Mouse (Mus musculus) urinary bladder, postnatal 25 days (tissue): ENCODE measurements around the gene Scaf4.

ENCODE experiments used
- DNase-seq: peaks from one replicate; pipeline ENCODE4 v3.0.0; 2022; ENCODE audit warnings: low spot score

Gene Scaf4

DNA sequence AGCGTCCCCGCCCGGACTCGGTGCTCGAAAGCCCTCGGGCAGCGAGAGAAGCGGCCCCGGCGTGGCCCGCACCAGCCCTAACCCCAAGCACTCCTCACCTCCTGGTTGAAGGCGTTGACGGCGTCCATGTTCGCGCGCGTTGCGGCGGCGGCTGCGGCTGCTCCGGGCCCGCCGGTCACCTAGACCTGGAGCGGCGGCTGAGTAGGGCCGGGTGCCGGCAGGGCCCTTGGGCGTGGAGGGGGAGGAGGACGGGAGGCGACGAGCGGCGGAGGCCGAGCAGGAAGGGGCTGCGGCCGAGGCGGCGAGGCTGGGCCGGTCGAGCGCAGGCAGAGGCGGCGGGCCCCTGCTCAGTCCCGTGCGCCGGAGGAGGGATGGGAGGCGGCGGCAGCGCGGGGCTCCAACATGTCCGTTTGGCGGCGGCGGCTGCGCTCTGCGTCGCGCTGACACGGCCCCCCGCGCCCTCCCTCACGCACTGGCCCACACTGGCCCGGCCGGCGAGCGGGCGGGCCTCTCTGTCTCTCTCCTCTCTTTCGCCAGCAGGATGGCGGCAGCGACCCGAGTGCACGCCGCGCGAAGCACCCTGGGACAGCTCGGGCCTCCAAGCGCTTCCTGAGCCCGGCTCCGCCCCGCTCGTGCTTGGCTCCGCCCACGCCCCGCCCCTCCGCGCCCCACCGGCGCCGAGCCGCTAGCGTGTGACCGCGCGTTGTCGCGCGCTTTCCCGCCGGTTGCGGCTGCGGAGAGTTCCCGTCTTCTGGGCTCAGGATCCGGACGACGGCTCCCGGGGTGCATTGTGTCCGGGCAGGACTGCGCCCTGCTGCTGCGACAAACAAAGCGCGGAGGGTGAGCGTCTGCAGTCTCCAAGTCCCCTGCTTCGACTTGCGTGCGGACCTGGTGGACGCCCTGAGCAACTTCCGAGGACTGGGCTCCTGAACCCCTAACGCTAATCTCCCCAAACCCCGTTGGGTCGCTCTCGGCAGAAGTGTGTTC lies at the start of gene Scaf4:
Gene Scaf4 (minus strand): TSS at position 599 of the 987 bp plus-strand sequence.
- DNase-seq, result peak; percentile 95

DNA sequence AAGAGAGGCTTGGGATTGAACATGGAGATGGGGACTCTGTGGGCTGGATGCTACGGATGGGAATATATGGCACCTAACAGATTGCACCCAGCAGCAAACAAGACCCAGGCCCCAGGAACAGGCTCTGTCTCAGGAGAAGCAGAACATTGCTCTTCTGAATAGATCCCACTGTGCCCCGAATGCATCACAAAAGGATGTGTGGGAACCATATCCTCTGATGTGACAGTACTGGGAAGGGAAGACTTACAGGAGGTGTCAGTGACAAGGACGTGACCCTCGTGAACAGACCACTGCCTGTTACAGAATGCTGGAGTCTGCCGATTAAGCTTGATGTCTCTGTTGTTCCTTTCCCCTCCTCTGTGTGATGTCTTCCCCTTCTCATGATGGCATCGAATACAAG lies 48.2 kb upstream of the Scaf4 start:
- DNase-seq, result no peak

DNA sequence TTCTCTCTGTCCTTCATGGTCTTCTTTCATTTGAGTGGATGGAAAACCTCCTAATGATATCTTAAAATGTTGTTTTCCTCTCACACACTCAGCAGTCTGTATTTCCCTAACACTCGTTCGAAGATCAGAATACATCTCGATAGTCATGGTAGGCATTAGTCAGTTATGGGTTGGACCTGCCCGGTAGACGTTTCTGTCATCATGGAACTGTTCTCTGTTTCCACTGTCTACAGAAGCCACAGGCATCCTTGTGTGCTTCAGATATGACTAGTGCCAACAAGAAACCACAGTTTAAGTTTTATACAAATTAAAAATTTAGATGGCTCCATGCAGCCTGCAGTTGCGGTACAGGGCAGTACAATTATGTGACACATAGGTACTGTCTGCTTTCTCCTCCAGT lies 46.7 kb upstream of the Scaf4 start:
- no peak for DNase-seq

DNA sequence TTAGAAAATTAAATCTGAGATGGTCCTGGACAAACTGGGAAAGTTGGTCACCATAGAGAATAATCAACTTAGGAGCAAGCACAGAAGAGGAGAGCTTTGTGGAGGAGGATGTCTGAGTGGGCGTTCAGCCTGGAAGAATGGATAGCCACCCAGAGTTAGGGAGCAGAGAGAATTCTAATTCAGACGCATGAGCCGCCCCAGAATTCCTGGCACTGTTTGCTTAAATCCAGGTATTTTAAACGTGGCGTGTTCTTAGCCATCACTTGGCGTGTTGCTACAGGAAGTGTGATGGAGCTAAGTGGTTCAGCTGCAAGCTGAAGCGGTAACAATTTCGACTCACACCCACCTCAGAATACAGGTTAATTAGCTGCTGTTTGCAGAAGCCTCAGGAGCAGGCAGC lies 45.2 kb upstream of the Scaf4 start:
- no peak for DNase-seq

DNA sequence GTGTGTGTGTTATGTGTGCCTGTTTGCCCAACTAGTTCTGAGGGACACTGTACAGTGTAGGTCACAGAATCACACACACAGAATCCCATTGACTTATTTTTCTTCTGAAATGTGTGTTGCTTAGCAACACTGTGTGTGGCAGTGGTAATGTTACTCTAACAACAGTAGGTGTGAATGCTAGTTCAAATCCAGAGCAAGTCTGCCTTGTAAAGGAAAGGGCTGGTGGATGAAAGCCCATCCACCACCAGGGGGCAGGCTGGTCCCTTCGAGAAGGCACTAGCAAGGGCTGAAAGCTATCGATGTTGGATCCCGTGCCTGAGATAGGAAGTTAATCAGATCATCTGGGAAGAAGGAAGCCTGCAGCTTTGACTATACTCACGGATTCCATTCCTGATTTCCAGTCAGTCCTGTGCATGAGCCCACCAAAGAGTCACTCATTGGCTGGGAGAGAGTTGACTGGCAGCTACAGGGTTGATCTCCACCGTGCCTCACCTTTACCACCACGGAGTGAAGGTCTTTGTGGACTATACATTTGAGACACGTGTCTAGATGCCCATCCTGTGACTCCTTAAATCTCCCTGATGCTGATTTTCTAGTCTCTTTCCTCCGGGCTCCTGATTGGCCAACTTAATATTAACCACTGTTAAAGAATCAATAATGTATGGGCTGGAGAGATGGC lies 38.7 kb upstream of the Scaf4 start:
- peak; percentile 90 for DNase-seq

DNA sequence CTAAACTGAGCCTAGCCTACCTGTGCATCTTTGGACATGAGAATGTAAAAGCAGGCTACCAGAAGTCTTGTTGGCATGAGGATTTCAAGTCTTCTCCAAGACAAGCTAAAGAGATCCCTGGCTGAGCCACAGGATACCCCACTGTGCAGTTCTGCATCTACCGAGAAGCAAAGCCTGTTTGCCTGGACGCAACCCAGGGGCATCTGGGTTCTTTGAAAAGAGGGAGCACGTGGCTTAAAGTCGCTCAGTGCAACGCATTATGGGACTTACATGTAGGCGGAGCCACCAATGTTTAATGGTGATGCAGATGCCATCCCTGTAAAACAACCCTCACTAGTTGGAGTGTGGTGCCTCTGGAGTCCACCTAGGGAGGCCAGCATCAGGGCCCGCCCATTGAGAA lies 35.0 kb upstream of the Scaf4 start:
- no peak for DNase-seq

DNA sequence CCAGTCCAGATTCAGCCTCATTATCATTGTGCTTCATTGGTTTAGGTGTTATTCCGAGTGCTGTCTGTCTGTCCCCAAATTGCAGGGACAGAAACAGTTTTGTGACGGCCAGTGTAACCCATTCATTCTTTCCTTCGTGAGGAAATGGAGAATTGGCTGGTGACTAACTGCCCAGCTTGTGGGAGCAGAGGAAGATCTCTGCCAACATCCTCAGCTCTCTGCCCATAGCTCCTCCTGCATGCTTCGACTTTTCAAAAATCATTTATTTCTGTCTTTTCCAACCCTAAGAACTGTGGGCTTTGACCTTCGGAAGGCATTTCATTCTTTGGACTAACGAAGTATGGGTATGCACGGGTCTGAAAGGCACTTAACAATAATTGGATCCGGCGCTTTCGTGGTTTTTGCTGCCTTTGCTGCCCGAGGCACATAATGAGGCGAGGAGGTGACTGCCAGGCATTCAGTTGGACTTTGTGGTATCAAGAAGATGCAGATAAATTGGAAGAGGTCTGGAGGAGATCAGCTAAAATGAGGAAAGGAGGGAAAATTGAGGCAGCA lies 34.1 kb upstream of the Scaf4 start:
- no peak for DNase-seq

DNA sequence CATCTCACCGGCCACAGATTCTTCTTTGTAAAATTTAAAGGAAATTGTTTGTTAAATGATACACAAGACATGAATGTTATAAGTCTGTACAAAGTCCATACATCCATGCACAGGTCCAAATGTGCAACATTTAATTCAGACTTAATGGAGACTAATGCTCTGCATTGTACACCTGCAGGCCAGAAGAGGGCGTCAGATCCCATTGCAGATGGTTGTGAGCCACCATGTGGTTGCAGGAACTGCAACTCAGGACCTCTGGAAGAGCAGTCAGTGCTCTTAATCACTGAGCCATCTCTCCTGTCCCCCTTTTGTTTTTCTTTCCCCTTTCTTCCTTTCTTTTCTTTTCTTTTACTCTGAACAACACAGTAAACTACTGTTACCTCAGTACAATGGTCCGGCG lies 33.5 kb upstream of the Scaf4 start:
- no peak for DNase-seq

DNA sequence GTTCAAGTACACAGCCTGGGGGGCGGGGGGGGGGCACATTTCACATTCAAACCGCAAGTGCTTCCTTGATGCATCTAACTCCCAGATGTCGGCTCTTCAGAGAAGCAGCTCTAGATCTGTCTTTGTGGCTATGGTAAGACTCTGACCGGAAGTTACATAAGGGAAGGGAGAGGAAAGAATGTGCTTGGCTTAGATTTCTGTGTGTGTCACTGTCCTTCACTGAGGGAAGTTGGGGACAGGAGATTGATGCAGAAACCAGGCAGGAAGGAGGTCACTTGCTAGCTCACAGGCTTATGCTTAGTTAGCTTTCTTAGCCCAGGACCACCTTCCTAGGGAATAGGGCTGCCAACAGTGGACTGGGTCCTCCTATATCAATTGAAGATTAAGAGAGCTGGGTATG lies 31.6 kb upstream of the Scaf4 start:
- DNase-seq, result no peak

DNA sequence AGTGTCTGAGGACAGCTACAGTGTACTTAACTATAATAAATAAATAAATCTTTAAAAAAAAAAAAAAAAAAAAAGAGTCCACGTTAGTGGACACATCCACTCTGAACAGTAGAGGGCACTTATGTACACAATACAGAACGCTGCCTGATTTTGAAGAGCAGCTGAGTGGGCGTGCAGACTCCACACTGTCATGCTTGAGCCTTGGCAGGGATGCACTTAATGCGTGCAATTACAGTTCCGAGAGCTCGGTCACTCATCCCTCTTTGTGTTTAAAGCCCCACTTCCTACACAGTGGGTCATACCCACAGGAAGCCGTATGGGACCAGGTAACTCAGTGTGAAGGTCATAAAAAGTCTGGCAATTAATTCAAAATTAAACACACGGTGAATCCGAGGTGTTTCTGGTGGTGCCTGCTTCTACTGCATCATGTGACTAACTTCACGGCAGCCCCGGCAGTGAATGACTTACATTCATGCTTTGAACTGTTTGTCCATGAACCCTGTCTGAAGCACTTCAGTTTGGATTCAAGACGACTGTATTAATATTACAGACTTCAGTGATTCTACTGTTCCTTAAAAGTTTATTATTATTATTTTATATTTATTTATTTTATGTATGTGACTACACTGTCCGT lies 28.3 kb upstream of the Scaf4 start:
- no peak for DNase-seq

DNA sequence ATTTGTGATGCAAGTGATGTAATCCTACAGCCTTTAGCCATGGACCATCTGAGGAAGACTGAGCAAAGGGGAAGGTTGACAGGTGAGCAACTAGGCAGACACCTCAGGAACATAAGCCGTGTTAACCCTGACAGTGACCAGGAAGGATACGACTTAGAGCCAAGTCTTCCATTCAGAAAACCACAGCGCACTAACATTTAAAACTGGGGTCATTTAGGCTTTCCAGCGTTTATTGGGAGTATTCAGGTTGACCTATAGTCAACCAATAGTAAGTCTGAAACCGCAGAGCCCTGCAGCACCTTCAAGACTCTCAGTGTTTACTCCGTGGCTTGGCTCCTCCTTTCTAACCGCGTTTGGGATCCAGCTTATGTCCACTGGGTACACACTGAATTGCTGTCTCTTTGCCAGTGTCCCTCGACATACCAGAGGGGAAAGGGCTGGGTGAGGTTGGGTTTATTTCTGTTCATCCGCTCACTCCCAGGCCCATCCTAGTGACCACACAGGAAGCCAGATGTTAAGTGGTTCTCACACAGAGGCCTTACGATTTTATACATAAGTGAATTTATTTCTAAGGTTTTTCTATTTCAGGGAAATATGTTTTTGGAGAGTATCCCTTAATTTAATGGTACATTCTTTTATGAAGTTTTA lies 26.3 kb upstream of the Scaf4 start:
- DNase-seq, result no peak

DNA sequence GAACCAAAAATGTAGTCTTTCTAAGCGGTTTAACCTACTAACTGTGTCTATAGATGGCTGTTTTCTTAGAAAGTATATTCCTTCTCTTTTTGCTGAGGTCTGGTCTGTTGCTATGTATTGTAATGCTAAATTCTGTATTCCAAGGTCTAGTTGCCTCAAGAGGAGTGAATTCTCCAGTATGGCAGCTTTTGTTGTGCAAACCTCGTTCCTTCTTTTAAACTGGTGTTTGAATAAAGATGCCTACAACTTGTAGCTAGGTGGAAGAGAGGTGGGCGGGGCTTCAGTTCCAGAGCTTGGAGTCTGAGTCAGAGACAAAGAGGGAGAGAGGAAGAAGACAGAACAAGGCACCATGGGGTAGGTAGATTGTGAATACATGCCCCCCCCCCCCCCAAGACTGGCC lies 25.5 kb upstream of the Scaf4 start:
- no peak for DNase-seq

DNA sequence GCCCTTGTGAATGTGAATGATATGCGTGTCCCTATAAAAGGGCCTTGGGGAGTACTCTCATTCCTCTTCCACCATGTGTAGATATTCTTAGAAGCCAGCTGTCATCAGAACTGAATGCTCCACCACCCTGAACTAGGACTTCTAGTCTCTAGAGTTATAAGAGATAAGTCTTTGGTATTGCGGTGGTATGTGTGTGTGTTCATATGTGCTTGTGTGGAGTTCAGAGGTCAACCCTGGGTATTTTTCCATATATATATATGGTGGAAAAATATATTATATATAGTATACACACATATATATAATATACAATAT lies 19.6 kb upstream of the Scaf4 start:
- DNase-seq, result no peak

DNA sequence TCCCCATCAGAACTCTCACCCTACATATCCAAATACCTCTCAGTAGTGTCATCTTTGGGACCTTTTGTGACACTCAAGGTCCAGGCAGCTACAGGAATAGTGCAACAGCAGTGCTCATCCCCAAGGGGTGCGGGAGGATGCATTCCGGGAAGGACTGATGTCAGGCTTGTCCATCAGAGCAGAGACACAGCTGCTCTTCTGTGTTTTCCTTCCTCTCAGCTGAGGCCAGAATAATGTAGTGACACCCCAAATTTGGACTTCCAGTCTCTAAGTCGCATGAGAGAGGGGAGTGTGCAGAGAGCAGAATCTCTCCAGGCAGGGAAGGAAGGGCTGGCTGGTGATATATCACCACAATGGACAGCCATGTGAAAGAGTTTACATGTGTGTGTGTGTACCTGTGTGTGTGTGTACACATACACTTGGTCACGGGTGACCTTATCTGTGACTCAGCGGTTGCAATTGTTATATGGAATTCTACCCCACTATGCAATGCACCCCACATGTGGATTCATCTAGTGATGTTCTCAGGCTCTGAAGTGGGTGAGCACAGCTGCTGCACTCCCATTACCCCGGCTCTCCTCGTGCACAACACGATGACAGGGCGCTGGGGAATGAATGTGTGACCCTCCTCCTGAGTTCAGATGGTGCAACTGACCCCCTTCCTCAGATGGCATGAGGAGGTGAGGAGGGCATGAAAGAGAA lies 19.1 kb upstream of the Scaf4 start:
- DNase-seq, result no peak

DNA sequence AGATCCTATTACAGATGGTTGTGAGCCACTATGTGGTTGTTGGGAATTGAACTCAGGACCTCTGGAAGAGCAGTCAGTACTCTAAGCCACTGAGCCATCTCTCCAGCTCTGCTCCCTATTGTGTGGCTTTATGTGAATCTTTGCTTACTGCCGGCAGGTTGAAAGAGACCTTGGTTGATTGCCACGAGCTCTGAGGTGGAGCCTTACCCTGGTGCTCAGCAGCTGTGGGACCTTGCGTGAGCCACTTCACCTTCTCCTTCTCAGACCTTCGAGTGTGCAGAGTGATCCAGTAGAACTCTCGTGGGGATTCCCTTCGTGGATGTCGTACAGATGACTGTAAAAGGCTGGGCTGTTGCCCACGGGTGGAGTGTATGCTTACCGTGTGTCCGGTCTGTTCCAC lies 17.4 kb upstream of the Scaf4 start:
- no peak for DNase-seq

DNA sequence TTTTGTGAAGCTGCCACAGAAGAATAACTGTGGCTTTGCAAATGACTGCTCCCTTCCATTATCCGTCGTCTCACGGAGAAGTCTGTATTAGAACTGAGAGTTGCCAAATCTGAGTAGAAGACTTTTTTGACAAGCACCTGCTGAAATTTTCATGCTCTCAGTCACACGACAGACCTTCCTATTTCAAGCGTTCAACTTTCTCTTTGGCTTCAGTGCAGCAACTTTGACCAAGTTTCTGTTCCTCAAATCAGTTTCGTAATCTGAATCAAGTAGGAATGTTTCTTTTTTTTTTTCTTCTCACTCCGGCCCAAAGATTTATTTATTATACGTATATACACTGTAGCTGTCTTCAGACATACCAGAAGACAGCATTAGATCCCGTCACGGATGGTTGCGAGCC lies 16.6 kb upstream of the Scaf4 start:
- DNase-seq, result no peak

DNA sequence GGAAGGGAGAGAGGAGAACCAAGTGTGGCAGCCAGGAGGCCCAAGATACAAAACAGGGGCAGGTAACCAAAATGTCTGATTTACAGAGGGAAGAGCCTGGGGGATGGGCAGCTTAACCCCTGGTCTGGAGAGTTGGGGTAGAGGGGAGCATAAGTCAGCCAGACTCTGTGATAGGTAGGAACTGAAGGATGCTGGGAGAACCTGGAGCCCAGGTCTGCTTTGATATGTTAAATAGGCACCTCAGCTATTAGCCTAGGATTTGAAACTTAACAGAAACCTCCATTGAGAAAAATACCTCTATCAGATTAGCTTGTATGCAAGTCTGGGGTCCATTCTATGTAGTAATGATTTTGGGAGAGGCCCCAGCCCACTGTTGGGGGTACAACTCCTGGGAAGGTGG lies 15.3 kb upstream of the Scaf4 start:
- DNase-seq, result no peak

DNA sequence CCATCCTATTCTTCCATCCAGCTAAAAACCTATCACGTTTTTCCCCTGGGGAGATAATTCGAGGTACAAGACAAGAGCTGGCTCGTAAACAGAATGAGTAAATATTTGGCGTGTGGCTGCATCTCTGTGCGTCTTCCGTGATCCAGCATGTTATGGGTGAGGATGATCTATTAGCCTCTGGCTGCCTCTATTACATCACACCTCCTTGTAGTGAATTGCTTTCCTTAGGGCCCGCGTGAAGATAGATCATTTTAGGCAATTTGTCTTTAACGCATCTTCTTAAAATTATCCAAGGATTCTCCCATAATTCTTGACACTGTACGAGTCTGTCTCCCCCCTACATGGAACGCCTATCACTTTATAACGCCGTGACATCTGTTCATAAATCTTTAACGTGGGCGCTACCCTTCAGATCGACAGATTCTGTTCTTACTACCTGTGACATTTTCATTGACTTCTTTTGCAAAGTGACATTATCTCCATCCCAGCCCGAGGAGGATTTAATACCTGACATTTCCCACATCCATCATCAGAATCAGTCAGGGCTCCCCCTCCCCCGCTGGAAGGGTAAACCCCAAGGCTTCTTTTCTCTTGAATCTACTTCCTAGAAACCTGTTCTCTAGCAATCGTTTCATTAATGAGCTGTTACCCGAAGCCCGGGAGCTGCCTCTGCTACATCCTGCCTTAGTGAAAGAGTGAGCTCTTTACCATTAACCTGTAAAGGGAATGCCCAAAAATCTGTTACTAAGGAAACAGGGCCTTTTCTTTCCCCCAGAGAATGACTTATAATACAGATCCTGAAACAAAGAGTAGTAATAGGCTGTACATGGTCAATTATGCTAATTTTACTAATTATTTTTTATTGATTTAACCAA lies 14.4 kb upstream of the Scaf4 start:
- DNase-seq, result no peak

DNA sequence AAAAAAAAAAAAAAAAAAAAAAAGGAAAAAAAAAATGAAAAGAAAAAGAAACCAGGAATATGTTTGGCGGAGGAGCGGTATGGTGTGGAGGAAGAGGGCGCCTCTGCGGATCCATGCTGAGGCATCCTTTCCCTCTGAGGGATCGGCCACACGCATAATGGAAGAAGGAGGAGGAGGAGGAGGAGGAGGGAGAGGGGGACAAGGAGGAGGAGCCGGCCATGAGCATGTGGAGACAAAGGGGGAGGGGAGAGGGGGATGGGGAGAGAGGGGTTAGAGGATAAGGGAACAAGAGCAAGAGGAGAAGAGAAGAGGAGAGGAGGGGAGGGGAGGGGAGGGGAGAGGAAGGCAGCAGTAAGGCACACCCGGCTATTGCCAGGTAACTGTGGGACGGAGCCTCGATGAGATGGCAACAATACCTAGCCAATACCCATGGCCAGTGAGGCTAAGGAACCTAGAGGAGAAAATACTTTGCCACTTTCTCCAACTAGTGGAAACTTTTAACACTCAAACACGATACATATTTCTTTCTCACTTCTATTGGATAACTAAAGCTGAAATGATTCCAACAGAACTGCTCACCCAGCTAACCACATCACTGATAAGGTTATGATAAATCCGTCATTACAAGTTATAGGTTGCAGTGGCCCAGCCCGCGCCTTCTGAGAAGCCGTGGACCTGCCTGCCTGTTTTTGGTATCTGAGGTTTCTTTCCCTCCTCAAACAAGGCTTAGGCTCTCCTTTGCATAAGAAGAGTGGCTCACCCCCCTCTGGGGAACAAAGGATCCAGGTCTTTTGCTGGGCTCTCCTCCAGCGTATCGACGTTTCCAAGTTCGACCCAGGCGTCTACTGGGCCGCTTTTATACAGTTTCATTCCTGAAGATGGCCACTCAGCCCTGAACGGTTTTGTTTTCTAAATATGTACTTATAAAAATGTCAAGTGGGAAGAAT lies 13.4 kb upstream of the Scaf4 start:
- no peak for DNase-seq

DNA sequence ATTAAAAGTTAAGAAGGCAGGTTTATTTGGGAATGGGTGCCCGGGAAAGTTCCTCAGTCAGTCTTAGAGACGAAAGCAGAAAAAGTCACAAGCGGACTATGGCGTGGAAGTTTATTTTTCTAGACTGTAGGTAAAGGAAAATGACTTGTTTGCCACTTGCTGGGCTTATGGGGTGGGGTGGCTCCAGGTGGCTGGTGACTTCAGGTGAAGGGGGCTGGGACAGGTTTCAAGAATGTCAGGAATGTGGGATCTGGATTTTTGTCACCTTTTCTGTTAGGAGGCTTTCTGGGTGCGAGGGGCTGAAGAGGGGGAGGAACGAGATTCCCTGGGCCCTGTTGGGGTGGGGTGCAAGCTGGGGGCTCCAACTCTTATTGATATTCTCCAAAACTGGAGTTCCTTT lies 7.4 kb upstream of the Scaf4 start:
- DNase-seq, result no peak
